Mouse (Mus musculus) bone marrow macrophage, adult 2 months (primary cell): ENCODE measurements around the gene Dync1li2.

Source experiments
- CTCF ChIP-seq: IDR thresholded peaks from 2 replicates; pipeline ENCODE4 v1.5.1; 2012; ENCODE audit warnings: low read depth, mild to moderate bottlenecking, low read length, moderate library complexity
- POLR2A ChIP-seq: IDR thresholded peaks from 2 replicates; pipeline ENCODE4 v1.6.1; 2012; ENCODE audit warnings: mild to moderate bottlenecking, low read depth, low read length, borderline replicate concordance

DNA sequence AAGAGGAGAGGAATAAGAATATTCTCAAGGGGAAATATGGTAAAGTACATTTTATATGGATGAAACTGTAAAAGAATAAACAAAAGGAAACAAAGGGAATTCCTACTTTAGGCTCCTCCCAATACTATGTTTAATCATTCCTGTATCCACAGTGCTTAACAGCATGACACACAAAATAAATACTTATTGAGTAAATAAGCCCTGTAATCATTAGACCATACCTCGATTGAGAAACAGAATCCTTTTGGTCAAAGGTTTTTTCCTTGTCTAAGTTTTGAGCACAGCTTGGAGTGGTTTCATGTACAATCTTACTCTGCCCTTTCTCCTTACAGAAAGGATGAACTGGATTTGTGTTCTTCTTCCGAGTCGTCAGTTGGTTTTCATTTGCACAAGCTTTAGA, 29.6 kb upstream of the Dync1li2 start:
- no peak for TF ChIP-seq CTCF
- TF ChIP-seq POLR2A, result no peak
